Mouse (Mus musculus) lung, embryonic 14.5 days (tissue): ENCODE measurements at regions not wholly inside any gene's neighbourhood (a gene's known extent, or its start where the extent isn't known, plus 50 kb on each side); places are given as distances from the start of the nearest gene placed in this dataset.
"Not testable (repeated sequence)": the region's sequence is repeated elsewhere in the genome, so short reads cannot be mapped to it uniquely, and the experiment has no call there.

Experiments used
- ATAC-seq: fragments of 200-750 bp; cut with Nextera tagmentation; 2 replicates; pipeline ENCODE4 v1.8.0; 2017; ENCODE audit warnings: mild to moderate bottlenecking, moderate TSS enrichment, moderate library complexity; ENCODE audit not compliant: insufficient read depth
- DNase-seq: peaks from one replicate; pipeline ENCODE4 v3.0.0-alpha.2; 2015
- H3K27ac ChIP-seq: fragments of 300-500 bp; sonication (generic); 2 replicates; pipeline ENCODE4 v1.5.1; 2014; ENCODE audit warnings: low read depth, mild to moderate bottlenecking, moderate library complexity
- H3K27me3 ChIP-seq: fragments of 300-500 bp; sonication (generic); 2 replicates; pipeline ENCODE4 v1.6.1; 2014; ENCODE audit warnings: low read length, control low read depth; ENCODE audit not compliant: insufficient read depth
- H3K36me3 ChIP-seq: fragments of 300-500 bp; sonication (generic); 2 replicates; pipeline ENCODE4 v1.6.1; 2014; ENCODE audit warnings: control low read depth; ENCODE audit not compliant: insufficient read depth
- H3K4me1 ChIP-seq: fragments of 300-500 bp; sonication (generic); 2 replicates; pipeline ENCODE4 v1.6.1; 2014; ENCODE audit warnings: antibody characterized with exemption, control low read depth; ENCODE audit not compliant: insufficient read depth
- H3K4me2 ChIP-seq: fragments of 300-500 bp; sonication (generic); 2 replicates; pipeline ENCODE4 v1.6.1; 2014; ENCODE audit warnings: mild to moderate bottlenecking
- H3K4me3 ChIP-seq: fragments of 300-500 bp; sonication (generic); 2 replicates; pipeline ENCODE4 v1.5.1; 2014; ENCODE audit warnings: low read depth, low read length
- H3K9ac ChIP-seq: fragments of 300-500 bp; sonication (generic); 2 replicates; pipeline ENCODE4 v1.6.1; 2014
- H3K9me3 ChIP-seq: fragments of 300-500 bp; sonication (generic); 2 replicates; pipeline ENCODE4 v1.6.1; 2016; ENCODE audit warnings: low read depth, low read length, control low read depth
- CTCF ChIP-seq: IDR thresholded peaks from 2 replicates; pipeline ENCODE4 v1.5.1; 2016; ENCODE audit warnings: antibody characterized with exemption, low read depth
- WGBS: fragments of 180-500 bp; shearing (Covaris S2); extraction: QIAGEN DNeasy Blood & Tissue Kit; methylation state at CpG from one replicate; pipeline ENCODE4 v1.1.7; 2014; 5-methylcytosine and 5-hydroxymethylcytosine counted together

GRCm38 (mm10) chr8:42311060-42311459, 830.2 kb downstream of the Triml1 start:
- no peak overlapping the region for H3K9ac ChIP-seq
- H3K4me2 ChIP-seq: no peak overlapping the region
- H3K9me3 ChIP-seq: no peaks in the 10 kb centered on the region
- no peaks in the 10 kb centered on the region for H3K4me1 ChIP-seq
- ATAC-seq (no peak), DNase-seq (no peak)
- 79% methylated on average over 1 of the region's 1 CpGs for WGBS
- TF ChIP-seq CTCF: no peak
- H3K27me3 ChIP-seq: no peaks in the 10 kb centered on the region
- no peak overlapping the region for H3K4me3 ChIP-seq
- H3K27ac ChIP-seq: no peak overlapping the region
- H3K36me3 ChIP-seq: no peaks in the 10 kb centered on the region

DNA sequence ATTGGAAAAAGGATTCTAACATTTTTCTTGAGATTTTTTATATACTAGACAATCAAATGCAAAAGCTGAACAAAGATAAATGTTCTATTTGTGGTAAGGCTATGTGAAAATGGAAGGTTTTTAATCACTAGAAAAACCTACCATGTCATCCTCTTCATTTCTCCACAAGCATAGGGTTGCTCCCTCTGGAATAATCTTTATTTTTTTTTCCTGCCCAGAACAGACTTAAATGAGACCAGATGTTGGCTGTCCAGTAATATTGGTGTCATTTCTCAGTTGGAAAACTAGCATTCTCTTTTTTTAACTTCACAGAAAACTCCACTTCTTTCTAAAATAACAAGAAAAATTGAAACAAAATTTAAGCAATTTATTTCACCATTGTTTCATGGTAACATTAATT, 849.9 kb downstream of the Triml1 start:
- DNase-seq (no peak), ATAC-seq (no peak)
- no peak overlapping the region for H3K9ac ChIP-seq
- no peaks in the 10 kb centered on the region for H3K27me3 ChIP-seq
- H3K4me3 ChIP-seq: no peak overlapping the region
- no peaks in the 10 kb centered on the region; the same call in 1 of the 2 replicates for H3K9me3 ChIP-seq
- H3K36me3 ChIP-seq: no peaks in the 10 kb centered on the region
- no peak overlapping the region for H3K27ac ChIP-seq
- H3K4me1 ChIP-seq: no peaks in the 10 kb centered on the region
- H3K4me2 ChIP-seq: no peak overlapping the region
- TF ChIP-seq CTCF: no peak

GRCm38 (mm10) chr8:42282011-42282410, 859.3 kb downstream of the Triml1 start:
- H3K36me3 ChIP-seq: no peaks in the 10 kb centered on the region
- DNase-seq: no peak
- WGBS: 90% methylated on average over 2 of the region's 2 CpGs
- TF ChIP-seq CTCF: no peak
- H3K27ac ChIP-seq: no peak overlapping the region
- no peak overlapping the region for H3K4me2 ChIP-seq
- H3K27me3 ChIP-seq: no peaks in the 10 kb centered on the region
- no peak overlapping the region for H3K4me3 ChIP-seq
- no peaks in the 10 kb centered on the region for H3K9me3 ChIP-seq
- H3K9ac ChIP-seq: no peak overlapping the region
- no peaks in the 10 kb centered on the region for H3K4me1 ChIP-seq
- no peak for ATAC-seq

DNA sequence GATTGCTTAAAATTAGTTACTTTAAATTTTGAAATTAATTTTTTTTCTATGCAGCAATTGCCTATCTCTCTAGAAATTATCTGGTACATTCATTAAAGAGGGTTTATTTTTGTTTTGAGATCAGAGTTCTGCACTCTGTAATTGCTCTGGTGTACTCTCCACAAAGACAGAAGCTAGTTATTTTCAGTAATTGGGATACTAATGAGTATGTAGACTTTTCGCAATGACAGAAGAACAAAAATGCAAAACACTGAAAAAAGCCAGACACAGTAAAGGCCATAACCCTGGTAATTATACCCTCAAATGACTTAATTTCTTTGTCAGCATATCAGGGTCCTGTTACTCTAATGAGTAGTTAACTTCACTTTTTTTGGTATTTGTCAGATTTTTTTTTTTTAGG, 836.5 kb upstream of the Frg1 start:
- TF ChIP-seq CTCF: no peak
- 97% methylated on average over 1 of the region's 1 CpGs for WGBS
- no peak for DNase-seq
- Histone ChIP-seq H3K36me3 (no peaks in the 10 kb centered on the region), H3K9ac (no peak overlapping the region), H3K27ac (no peak overlapping the region), H3K4me3 (no peak overlapping the region), H3K9me3 (no peaks in the 10 kb centered on the region), H3K4me2 (no peak overlapping the region), H3K4me1 (no peaks in the 10 kb centered on the region), H3K27me3 (no peaks in the 10 kb centered on the region)
- no peak for ATAC-seq

DNA sequence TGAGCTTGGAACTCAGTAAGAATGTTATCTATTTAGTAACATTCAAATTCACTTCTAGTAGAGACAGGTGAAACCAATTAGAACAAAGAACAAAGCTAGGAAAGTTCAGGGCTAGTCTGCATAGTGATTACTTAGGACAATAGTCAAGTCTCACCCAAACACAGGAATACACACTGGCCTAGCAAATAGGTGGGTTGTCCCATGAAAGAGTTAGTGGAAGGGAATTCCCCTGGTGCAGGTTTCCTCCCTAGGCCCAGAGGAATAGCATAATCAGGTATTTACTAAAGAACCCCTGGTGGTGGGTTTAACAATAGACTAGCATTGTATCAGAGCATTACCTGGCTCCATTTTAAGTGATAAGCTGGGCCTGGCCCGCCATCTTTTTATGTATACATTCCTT, 825.4 kb upstream of the Frg1 start:
- not testable (repeated sequence) for H3K27me3 ChIP-seq, ATAC-seq
- 75% methylated on average over 1 of the region's 1 CpGs for WGBS

DNA sequence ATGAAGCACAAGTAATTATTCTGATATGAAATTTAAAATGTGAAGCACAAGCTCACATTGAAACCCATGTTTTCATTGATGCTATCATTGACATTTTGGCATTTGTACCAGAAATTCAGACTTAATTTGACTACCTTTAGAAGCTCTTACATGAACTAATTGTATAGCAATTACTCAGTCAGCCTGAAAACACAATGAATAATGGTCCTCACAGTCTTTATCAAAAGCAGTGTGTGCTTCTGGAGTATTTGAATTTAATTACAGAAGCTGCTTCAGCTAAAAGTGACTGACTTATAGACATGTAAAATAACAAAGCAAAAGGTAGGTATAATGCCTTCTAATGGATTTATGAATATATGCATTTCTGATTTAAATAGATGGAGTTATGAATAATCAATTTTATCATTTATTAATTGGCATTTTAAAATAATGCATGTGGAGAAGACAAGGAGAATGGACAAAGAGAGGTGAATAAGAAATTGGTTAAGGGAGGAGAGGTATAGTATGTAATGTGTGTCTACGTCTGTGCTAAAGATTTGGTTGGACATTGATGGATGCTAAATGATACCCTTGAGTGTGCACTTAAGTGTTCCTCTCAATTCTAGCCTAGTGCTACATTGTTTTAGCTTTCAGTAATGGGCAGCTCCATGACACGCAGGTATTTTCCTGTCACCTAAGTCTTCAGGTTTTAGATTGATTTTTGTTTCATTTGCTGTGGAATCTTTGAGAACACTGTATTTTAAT, 803.2 kb upstream of the Frg1 start:
- Histone ChIP-seq H3K9me3 (no peaks in the 10 kb centered on the region), H3K27ac (no peak overlapping the region), H3K4me2 (no peak overlapping the region), H3K36me3 (no peaks in the 10 kb centered on the region), H3K27me3 (no peaks in the 10 kb centered on the region), H3K4me1 (no peaks in the 10 kb centered on the region), H3K9ac (no peak overlapping the region), H3K4me3 (no peak overlapping the region)
- 58% methylated on average over 2 of the region's 2 CpGs for WGBS
- ATAC-seq (no peak), DNase-seq (no peak)
- TF ChIP-seq CTCF: no peak

More for the DNA sequence above, 825.4 kb upstream of the Frg1 start:
- DNase-seq, H3K9ac ChIP-seq, H3K4me2 ChIP-seq, H3K4me3 ChIP-seq, H3K9me3 ChIP-seq, H3K4me1 ChIP-seq, H3K27ac ChIP-seq, H3K36me3 ChIP-seq: not testable (repeated sequence)

DNA sequence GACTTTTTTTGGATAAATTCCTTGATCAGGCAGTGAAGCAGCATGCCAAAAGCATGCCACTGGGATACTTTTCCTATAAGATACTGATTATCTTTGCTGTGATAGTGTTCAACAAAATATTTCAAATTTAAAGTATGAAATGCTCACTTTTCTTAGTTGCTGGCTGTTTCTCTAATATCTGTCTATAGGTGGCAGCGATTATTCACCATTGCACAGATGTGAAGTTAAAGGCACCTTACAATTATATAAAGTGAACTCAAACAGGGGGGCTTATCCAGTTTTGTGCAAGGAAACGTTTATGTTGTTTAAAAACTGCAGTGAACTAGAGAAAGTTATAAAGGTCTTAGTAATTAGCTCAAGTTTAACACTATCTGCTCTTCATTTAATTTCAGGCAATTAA, 794.1 kb upstream of the Frg1 start:
- TF ChIP-seq CTCF: 0 out of 2 replicates have a peak, but pooled peaks have one; percentile 25
- peak; percentile 33 for DNase-seq
- Histone ChIP-seq H3K4me2 (no peak overlapping the region), H3K9me3 (no peaks in the 10 kb centered on the region), H3K27me3 (no peaks in the 10 kb centered on the region), H3K9ac (no peak overlapping the region), H3K4me1 (no peaks in the 10 kb centered on the region), H3K27ac (no peak overlapping the region), H3K4me3 (no peak overlapping the region), H3K36me3 (no peaks in the 10 kb centered on the region)
- WGBS: 49% methylated on average over 2 of the region's 2 CpGs
- no peak for ATAC-seq

DNA sequence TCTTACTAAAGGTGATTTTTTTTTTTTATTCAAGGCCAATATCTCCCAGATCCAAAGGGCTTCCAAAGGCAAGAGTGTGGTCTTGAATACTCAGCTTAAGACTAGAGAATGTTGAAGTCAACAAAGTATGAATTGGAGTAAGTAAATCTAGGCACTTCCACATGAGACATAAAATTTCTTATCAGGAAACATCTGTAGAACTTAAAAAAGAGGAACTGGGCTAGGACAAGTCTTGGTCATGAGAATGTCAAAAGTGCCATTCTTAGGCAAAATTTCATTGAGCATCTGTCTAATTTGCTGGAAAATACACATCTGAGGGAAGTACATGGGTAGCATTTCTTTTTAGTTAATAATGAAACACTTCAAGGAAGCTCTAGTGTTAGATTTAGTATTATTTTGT, 793.1 kb upstream of the Frg1 start:
- ATAC-seq (no peak), DNase-seq (no peak)
- Histone ChIP-seq H3K27ac (no peak overlapping the region), H3K9me3 (no peaks in the 10 kb centered on the region), H3K9ac (no peak overlapping the region), H3K4me2 (no peak overlapping the region), H3K4me1 (no peaks in the 10 kb centered on the region), H3K36me3 (no peaks in the 10 kb centered on the region), H3K4me3 (no peak overlapping the region), H3K27me3 (no peaks in the 10 kb centered on the region)
- no peak for TF ChIP-seq CTCF
